Mouse (Mus musculus): ENCODE measurements around the gene Inhbe. TPM values are rescaled to one million over a fixed set of nuclear protein-coding genes. Genes with fewer than 3 reads are reported as not detected.
"Not testable (repeated sequence)": the region's sequence is repeated elsewhere in the genome, so short reads cannot be mapped to it uniquely, and the experiment has no call there.

Inhbe gene
- polyA plus RNA-seq, 1 experiment from 2014 or later = not detected

- not testable (repeated sequence) for H3K9me3 ChIP-seq; H3K27ac ChIP-seq (replicated peaks); H3K4me2 ChIP-seq; H3K9ac ChIP-seq; ATAC-seq (ENCODE audit: low read depth); H3K27me3 ChIP-seq; H3K4me3 ChIP-seq; H3K36me3 ChIP-seq
- peaks cover 11% of the 10 kb centered on the region for H3K4me1 ChIP-seq (replicated peaks)
- WGBS = 92% methylated on average over 5 of the region's 5 CpGs
These were observed 40.7 kb downstream of the Inhbe start for GRCm38 (mm10) chr10:127313516-127313915.

DNA sequence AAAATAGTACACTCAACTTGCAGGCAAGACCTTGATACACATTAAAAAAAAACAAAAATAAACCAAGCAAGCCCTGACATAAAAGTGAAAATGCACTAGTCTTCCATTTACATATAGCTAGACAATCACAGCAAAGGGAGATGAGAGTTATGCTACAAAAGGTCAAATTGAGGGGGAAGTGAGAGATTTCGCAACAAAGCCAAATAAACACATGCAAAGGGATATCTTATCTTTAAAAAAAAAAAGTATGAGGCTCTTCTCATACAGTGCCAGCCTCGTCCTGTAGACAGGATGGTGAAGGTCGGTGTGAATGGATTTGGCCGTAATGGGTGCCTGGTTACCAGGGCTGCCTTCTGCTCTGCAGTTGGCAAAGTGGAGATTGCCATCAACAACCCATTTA is 41.4 kb downstream of the Inhbe start:
- Histone ChIP-seq H3K4me2 (peak overlapping the region; percentile 88; the same call in 1 of the 2 replicates), H3K36me3 (peaks cover 16% of the 10 kb centered on the region), H3K4me1 (replicated peaks) (peaks cover 11% of the 10 kb centered on the region), H3K9me3 (no peaks in the 10 kb centered on the region), H3K27me3 (no peaks in the 10 kb centered on the region), H3K27ac (replicated peaks) (no peak overlapping the region), H3K4me3 (no peak overlapping the region), H3K9ac (no peak overlapping the region)
- no peak for ATAC-seq (ENCODE audit: low read depth)
- 71% methylated on average over 4 of the region's 4 CpGs for WGBS

- peak; percentile 52 for ATAC-seq (ENCODE audit: low read depth)
- under 1% methylated on average over 4 of the region's 4 CpGs for WGBS
- Histone ChIP-seq H3K9ac (peak overlapping the region; percentile 89), H3K27me3 (no peaks in the 10 kb centered on the region), H3K4me3 (peak overlapping the region; percentile 79), H3K27ac (replicated peaks) (peak overlapping the region; percentile 78), H3K4me2 (peak overlapping the region; percentile 88), H3K4me1 (replicated peaks) (peaks cover 11% of the 10 kb centered on the region), H3K36me3 (peaks cover 21% of the 10 kb centered on the region), H3K9me3 (no peaks in the 10 kb centered on the region)
These were observed 41.9 kb downstream of the Inhbe start for GRCm38 (mm10) chr10:127312356-127312676.

GRCm38 (mm10) chr10:127311476-127312355 is 42.5 kb downstream of the Inhbe start, which contains the start of gene Mars:
Mars (minus strand) TSS chr10:127311786.
- Histone ChIP-seq H3K4me1 (replicated peaks) (peaks cover 11% of the 10 kb centered on the region), H3K9ac (peak within 1 kb of the TSS; percentile 89), H3K27me3 (no peaks in the 10 kb centered on the region), H3K9me3 (no peaks in the 10 kb centered on the region), H3K36me3 (peaks cover 27% of the 10 kb centered on the region), H3K27ac (replicated peaks) (peak within 1 kb of the TSS; percentile 78), H3K4me2 (peak within 1 kb of the TSS; percentile 88), H3K4me3 (peak within 1 kb of the TSS; percentile 79)
- ATAC-seq (ENCODE audit: low read depth) = peak; percentile 97
- under 1% methylated on average over 65 of the region's 65 CpGs for WGBS

GRCm38 (mm10) chr10:127310523-127311475 is 43.4 kb downstream of the Inhbe start:
- H3K9me3 ChIP-seq = no peaks in the 10 kb centered on the region
- 38% methylated on average over 23 of the region's 23 CpGs for WGBS
- peak overlapping the region; percentile 89 for H3K9ac ChIP-seq
- H3K27me3 ChIP-seq = no peaks in the 10 kb centered on the region
- H3K4me2 ChIP-seq = peak overlapping the region; percentile 88
- peak overlapping the region; percentile 79 for H3K4me3 ChIP-seq
- peak; percentile 37 for ATAC-seq (ENCODE audit: low read depth)
- H3K4me1 ChIP-seq (replicated peaks) = peaks cover 11% of the 10 kb centered on the region
- peak overlapping the region; percentile 78 for H3K27ac ChIP-seq (replicated peaks)
- peaks cover 36% of the 10 kb centered on the region for H3K36me3 ChIP-seq

GRCm38 (mm10) chr10:127309167-127309566 is 45.0 kb downstream of the Inhbe start:
- not testable (repeated sequence) for H3K27ac ChIP-seq (replicated peaks); H3K27me3 ChIP-seq; H3K4me3 ChIP-seq; H3K9ac ChIP-seq; ATAC-seq (ENCODE audit: low read depth); H3K9me3 ChIP-seq; H3K4me2 ChIP-seq
- Histone ChIP-seq H3K36me3 (peaks cover 53% of the 10 kb centered on the region), H3K4me1 (replicated peaks) (peaks cover 11% of the 10 kb centered on the region)
- 85% methylated on average over 3 of the region's 3 CpGs for WGBS

DNA sequence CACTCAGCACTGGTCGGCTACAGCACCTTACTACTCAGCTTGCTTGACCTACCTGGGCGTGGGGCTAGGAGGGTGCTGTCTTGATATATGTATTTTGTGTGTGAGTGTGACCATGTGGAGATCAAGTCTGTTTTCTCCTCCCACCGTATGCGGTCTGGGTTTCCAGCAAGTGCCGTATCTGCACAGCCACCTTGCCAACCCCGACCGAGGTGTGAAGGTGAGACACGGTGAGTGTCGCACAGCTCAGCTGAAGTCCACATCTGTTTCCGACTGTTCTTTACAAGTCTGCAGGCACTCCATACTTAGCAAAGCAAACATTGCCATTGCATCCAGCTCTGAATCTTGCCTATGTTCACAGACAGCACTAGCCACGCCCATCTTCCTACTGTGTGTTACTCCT is 51.1 kb downstream of the Inhbe start:
- no peak overlapping the region for H3K9ac ChIP-seq
- H3K4me1 ChIP-seq (replicated peaks) = no peaks in the 10 kb centered on the region
- peaks cover 98% of the 10 kb centered on the region for H3K36me3 ChIP-seq
- H3K27me3 ChIP-seq = no peaks in the 10 kb centered on the region
- 90% methylated on average over 11 of the region's 11 CpGs for WGBS
- H3K4me3 ChIP-seq = no peak overlapping the region
- no peak overlapping the region for H3K27ac ChIP-seq (replicated peaks)
- no peak overlapping the region for H3K4me2 ChIP-seq
- no peaks in the 10 kb centered on the region for H3K9me3 ChIP-seq
- ATAC-seq (ENCODE audit: low read depth) = no peak

GRCm38 (mm10) chr10:127300361-127300760 is 53.9 kb downstream of the Inhbe start:
- Histone ChIP-seq H3K36me3 (peaks cover 97% of the 10 kb centered on the region), H3K27me3 (no peaks in the 10 kb centered on the region), H3K27ac (replicated peaks) (no peak overlapping the region), H3K4me1 (replicated peaks) (no peaks in the 10 kb centered on the region), H3K4me3 (no peak overlapping the region), H3K9me3 (no peaks in the 10 kb centered on the region), H3K4me2 (no peak overlapping the region), H3K9ac (no peak overlapping the region)
- no peak for ATAC-seq (ENCODE audit: low read depth)
- WGBS = 95% methylated on average over 6 of the region's 6 CpGs

Other genes with a start within 250 kb of the Inhbe start
- 146 and 151 TPM in 2 replicates for gene Os9, start 233.3 kb downstream of the Inhbe start, polyA plus RNA-seq (2015; fragmentation: Nextera tagmentation; extraction: Ambion mirVana)
- 45.0 and 45.1 TPM in 2 replicates for gene B4galnt1, start 189.2 kb downstream of the Inhbe start, polyA plus RNA-seq (2015; fragmentation: Nextera tagmentation; extraction: Ambion mirVana)
- gene Slc26a10, start 173.8 kb downstream of the Inhbe start, polyA plus RNA-seq (2015; fragmentation: Nextera tagmentation; extraction: Ambion mirVana) = 0.83 and 0.93 TPM in 2 replicates
- gene Arhgef25, start 164.3 kb downstream of the Inhbe start, polyA plus RNA-seq (2015; fragmentation: Nextera tagmentation; extraction: Ambion mirVana) = 38.1 and 42.0 TPM in 2 replicates
- 188 and 221 TPM in 2 replicates for gene Dtx3, start 158.7 kb downstream of the Inhbe start, polyA plus RNA-seq (2015; fragmentation: Nextera tagmentation; extraction: Ambion mirVana)
- gene Pip4k2c, start 142.8 kb downstream of the Inhbe start, polyA plus RNA-seq (2015; fragmentation: Nextera tagmentation; extraction: Ambion mirVana) = 20.2 and 20.7 TPM in 2 replicates
- 102 and 104 TPM in 2 replicates for gene Kif5a, start 91.1 kb downstream of the Inhbe start, polyA plus RNA-seq (2015; fragmentation: Nextera tagmentation; extraction: Ambion mirVana)
- gene Dctn2, start 88.0 kb downstream of the Inhbe start, polyA plus RNA-seq (2015; fragmentation: Nextera tagmentation; extraction: Ambion mirVana) = 285 and 322 TPM in 2 replicates
- gene Mbd6, start 65.4 kb downstream of the Inhbe start, polyA plus RNA-seq (2015; fragmentation: Nextera tagmentation; extraction: Ambion mirVana) = 14.5 and 16.7 TPM in 2 replicates
- gene Mars, start 42.6 kb downstream of the Inhbe start, polyA plus RNA-seq (2015; fragmentation: Nextera tagmentation; extraction: Ambion mirVana) = 103 and 110 TPM in 2 replicates
- gene Arhgap9, start 32.4 kb downstream of the Inhbe start, polyA plus RNA-seq (2015; fragmentation: Nextera tagmentation; extraction: Ambion mirVana) = 1.0 and 1.4 TPM in 2 replicates
- gene Gli1, start 12.4 kb downstream of the Inhbe start, polyA plus RNA-seq (2015; fragmentation: Nextera tagmentation; extraction: Ambion mirVana) = 2.2 and 2.9 TPM in 2 replicates
- not detected in 2 replicates for gene Inhbc, start 16.0 kb upstream of the Inhbe start, polyA plus RNA-seq (2015; fragmentation: Nextera tagmentation; extraction: Ambion mirVana)
- gene R3hdm2, start 25.9 kb upstream of the Inhbe start, polyA plus RNA-seq (2015; fragmentation: Nextera tagmentation; extraction: Ambion mirVana) = 30.6 and 33.3 TPM in 2 replicates
- 2.4 and 3.2 TPM in 2 replicates for gene Stac3, start 147.3 kb upstream of the Inhbe start, polyA plus RNA-seq (2015; fragmentation: Nextera tagmentation; extraction: Ambion mirVana)
- gene Ndufa4l2, start 160.6 kb upstream of the Inhbe start, polyA plus RNA-seq (2015; fragmentation: Nextera tagmentation; extraction: Ambion mirVana) = 10.1 and 10.6 TPM in 2 replicates
- 52.4 and 53.0 TPM in 2 replicates for gene Shmt2, start 168.0 kb upstream of the Inhbe start, polyA plus RNA-seq (2015; fragmentation: Nextera tagmentation; extraction: Ambion mirVana)
- gene Nxph4, start 180.1 kb upstream of the Inhbe start, polyA plus RNA-seq (2015; fragmentation: Nextera tagmentation; extraction: Ambion mirVana) = 128 and 133 TPM in 2 replicates

Measured in neural tube, embryonic 13.5 days (tissue).